Mouse (Mus musculus): Measurements from ENCODE around the gene Ntn4. TPM values are rescaled to one million over a fixed set of nuclear protein-coding genes. Genes with fewer than 3 reads are reported as not detected.
A peak's percentile ranks its signal among the peaks of the same experiment; 100 is the strongest.

Gene Ntn4
- polyA plus RNA-seq, 1 experiment from 2014 or later: 0.76 TPM

DNA sequence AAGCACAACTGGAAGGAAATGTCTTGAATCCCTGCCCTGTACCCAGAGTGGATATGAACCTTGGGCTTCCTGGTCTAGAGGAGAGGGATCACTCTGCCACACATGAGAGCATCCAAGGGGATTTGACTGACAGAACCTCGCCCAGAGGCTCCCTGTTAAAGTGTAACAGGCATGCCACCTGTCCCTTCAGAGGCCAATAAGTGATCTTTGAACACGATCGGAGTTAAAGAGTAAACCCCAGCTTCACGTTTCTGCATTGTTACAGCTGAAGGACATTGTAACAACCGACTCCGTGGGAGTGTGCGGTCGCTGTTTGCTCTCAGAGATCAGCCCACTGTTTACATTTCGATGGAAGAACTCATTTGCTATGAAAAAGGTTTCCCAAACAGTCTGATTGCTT, 16.8 kb upstream of the Ntn4 start:
- ATAC-seq (ENCODE audit: insufficient read depth) (no peak), DNase-seq (no peak)
- no peak for TF ChIP-seq CTCF (IDR thresholded peaks at IDR 0.05; ENCODE audit: low read depth)
- WGBS: 23% methylated on average over 9 of the region's 9 CpGs
- H3K4me1 ChIP-seq (ENCODE audit: insufficient read depth): no peaks in the 10 kb centered on the region
- no peaks in the 10 kb centered on the region for H3K27me3 ChIP-seq (ENCODE audit: insufficient read depth, low read length)
- no peak overlapping the region for H3K9ac ChIP-seq
- H3K4me3 ChIP-seq (ENCODE audit: low read depth, low read length): no peak overlapping the region
- no peak overlapping the region for H3K27ac ChIP-seq (ENCODE audit: low read depth)
- H3K4me2 ChIP-seq: peak overlapping the region; percentile 44
- H3K9me3 ChIP-seq (ENCODE audit: low read depth, low read length): no peaks in the 10 kb centered on the region
- H3K36me3 ChIP-seq (ENCODE audit: insufficient read depth): no peaks in the 10 kb centered on the region

DNA sequence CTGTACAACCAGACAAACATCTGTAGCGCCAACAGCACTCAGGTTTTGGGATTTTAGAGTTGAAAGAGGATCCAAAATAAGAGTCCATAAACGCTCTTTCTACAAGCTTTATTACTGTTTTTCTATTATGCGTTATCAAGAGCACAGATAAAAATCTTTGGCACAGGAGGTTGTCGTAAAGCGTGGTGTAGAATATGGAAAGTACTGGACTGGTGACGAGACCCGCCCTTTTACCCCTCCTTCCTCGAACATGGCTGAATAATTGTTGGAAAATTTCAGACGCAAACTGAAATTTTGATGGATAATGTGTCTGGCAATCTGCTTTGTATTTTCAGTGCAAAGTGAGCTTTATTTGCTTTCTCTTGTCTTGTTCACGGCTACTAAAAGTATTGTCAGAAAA, 16.3 kb upstream of the Ntn4 start:
- 33% methylated on average over 10 of the region's 10 CpGs for WGBS
- Histone ChIP-seq H3K9ac (no peak overlapping the region), H3K9me3 (ENCODE audit: low read depth, low read length) (no peaks in the 10 kb centered on the region), H3K4me1 (ENCODE audit: insufficient read depth) (no peaks in the 10 kb centered on the region), H3K4me3 (ENCODE audit: low read depth, low read length) (no peak overlapping the region), H3K27me3 (ENCODE audit: insufficient read depth, low read length) (no peaks in the 10 kb centered on the region), H3K36me3 (ENCODE audit: insufficient read depth) (no peaks in the 10 kb centered on the region), H3K4me2 (peak overlapping the region; percentile 44), H3K27ac (ENCODE audit: low read depth) (no peak overlapping the region)
- TF ChIP-seq CTCF (IDR thresholded peaks at IDR 0.05; ENCODE audit: low read depth): no peak
- ATAC-seq (ENCODE audit: insufficient read depth) (no peak), DNase-seq (no peak)

DNA sequence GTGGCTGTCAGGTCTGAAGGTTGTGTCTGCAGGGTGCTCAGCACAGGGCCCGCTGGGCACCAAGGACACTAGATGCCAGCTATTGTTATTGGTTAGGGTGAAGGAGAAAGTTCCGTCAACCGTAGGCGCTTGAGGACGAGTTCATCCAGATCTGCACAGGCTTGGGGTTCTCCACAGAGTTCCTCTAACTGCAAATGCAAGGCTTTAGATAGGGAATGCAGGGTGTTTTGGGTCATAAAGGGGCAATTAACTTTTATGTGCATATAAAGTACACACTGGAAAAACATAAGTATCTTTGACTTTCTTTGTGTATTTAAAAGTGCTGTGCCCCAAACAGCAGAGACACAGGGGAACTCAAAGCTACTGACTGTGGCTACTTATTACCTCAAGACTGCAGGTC, 10.2 kb upstream of the Ntn4 start:
- WGBS: 90% methylated on average over 5 of the region's 5 CpGs
- H3K36me3 ChIP-seq (ENCODE audit: insufficient read depth): no peaks in the 10 kb centered on the region
- H3K4me3 ChIP-seq (ENCODE audit: low read depth, low read length): no peak overlapping the region
- TF ChIP-seq CTCF (IDR thresholded peaks at IDR 0.05; ENCODE audit: low read depth): no peak
- H3K4me2 ChIP-seq: no peak overlapping the region
- no peak overlapping the region for H3K27ac ChIP-seq (ENCODE audit: low read depth)
- no peak overlapping the region for H3K9ac ChIP-seq
- H3K9me3 ChIP-seq (ENCODE audit: low read depth, low read length): no peaks in the 10 kb centered on the region
- H3K27me3 ChIP-seq (ENCODE audit: insufficient read depth, low read length): no peaks in the 10 kb centered on the region
- ATAC-seq (ENCODE audit: insufficient read depth) (no peak), DNase-seq (no peak)
- H3K4me1 ChIP-seq (ENCODE audit: insufficient read depth): no peaks in the 10 kb centered on the region

- Histone ChIP-seq H3K27me3 (ENCODE audit: insufficient read depth, low read length) (no peaks in the 10 kb centered on the region), H3K4me3 (ENCODE audit: low read depth, low read length) (no peak overlapping the region), H3K9me3 (ENCODE audit: low read depth, low read length) (no peaks in the 10 kb centered on the region), H3K4me2 (no peak overlapping the region), H3K4me1 (ENCODE audit: insufficient read depth) (no peaks in the 10 kb centered on the region), H3K9ac (no peak overlapping the region), H3K36me3 (ENCODE audit: insufficient read depth) (no peaks in the 10 kb centered on the region), H3K27ac (ENCODE audit: low read depth) (no peak overlapping the region)
- ATAC-seq (ENCODE audit: insufficient read depth) (no peak), DNase-seq (no peak)
- TF ChIP-seq CTCF (IDR thresholded peaks at IDR 0.05; ENCODE audit: low read depth): no peak
- WGBS: 67% methylated on average over 4 of the region's 4 CpGs
Observed at GRCm38 (mm10) chr10:93632086-93632485, 8.4 kb upstream of the Ntn4 start.

GRCm38 (mm10) chr10:93633563-93633962, 6.9 kb upstream of the Ntn4 start:
- peaks cover 5% of the 10 kb centered on the region; the same call in 1 of the 2 replicates for H3K27me3 ChIP-seq (ENCODE audit: insufficient read depth, low read length)

GRCm38 (mm10) chr10:93633971-93634370, 6.5 kb upstream of the Ntn4 start:
- no peak overlapping the region for H3K4me3 ChIP-seq (ENCODE audit: low read depth, low read length)
- H3K4me1 ChIP-seq (ENCODE audit: insufficient read depth): no peaks in the 10 kb centered on the region
- TF ChIP-seq CTCF (IDR thresholded peaks at IDR 0.05; ENCODE audit: low read depth): no peak
- no peak for ATAC-seq (ENCODE audit: insufficient read depth)
- no peaks in the 10 kb centered on the region for H3K36me3 ChIP-seq (ENCODE audit: insufficient read depth)
- H3K27ac ChIP-seq (ENCODE audit: low read depth): no peak overlapping the region
- peaks cover 9% of the 10 kb centered on the region; the same call in 1 of the 2 replicates for H3K27me3 ChIP-seq (ENCODE audit: insufficient read depth, low read length)
- no peaks in the 10 kb centered on the region for H3K9me3 ChIP-seq (ENCODE audit: low read depth, low read length)
- H3K9ac ChIP-seq: no peak overlapping the region
- H3K4me2 ChIP-seq: no peak overlapping the region
- WGBS: 92% methylated on average over 2 of the region's 2 CpGs
- no peak for DNase-seq

More at GRCm38 (mm10) chr10:93633563-93633962, 6.9 kb upstream of the Ntn4 start:
- no peaks in the 10 kb centered on the region for H3K36me3 ChIP-seq (ENCODE audit: insufficient read depth)
- H3K4me1 ChIP-seq (ENCODE audit: insufficient read depth): no peaks in the 10 kb centered on the region
- 81% methylated on average over 5 of the region's 5 CpGs for WGBS
- ATAC-seq (ENCODE audit: insufficient read depth): no peak
- no peak overlapping the region for H3K4me2 ChIP-seq
- TF ChIP-seq CTCF (IDR thresholded peaks at IDR 0.05; ENCODE audit: low read depth): no peak
- no peak for DNase-seq
- H3K27ac ChIP-seq (ENCODE audit: low read depth): no peak overlapping the region
- no peak overlapping the region for H3K9ac ChIP-seq
- no peaks in the 10 kb centered on the region for H3K9me3 ChIP-seq (ENCODE audit: low read depth, low read length)
- no peak overlapping the region for H3K4me3 ChIP-seq (ENCODE audit: low read depth, low read length)

GRCm38 (mm10) chr10:93635941-93636340, 4.5 kb upstream of the Ntn4 start:
- no peak overlapping the region for H3K4me3 ChIP-seq (ENCODE audit: low read depth, low read length)
- no peak for TF ChIP-seq CTCF (IDR thresholded peaks at IDR 0.05; ENCODE audit: low read depth)
- ATAC-seq (ENCODE audit: insufficient read depth): no peak
- 42% methylated on average over 9 of the region's 9 CpGs for WGBS
- H3K9ac ChIP-seq: no peak overlapping the region
- no peaks in the 10 kb centered on the region for H3K36me3 ChIP-seq (ENCODE audit: insufficient read depth)
- no peaks in the 10 kb centered on the region for H3K4me1 ChIP-seq (ENCODE audit: insufficient read depth)
- no peak overlapping the region for H3K4me2 ChIP-seq
- no peak for DNase-seq
- H3K27ac ChIP-seq (ENCODE audit: low read depth): no peak overlapping the region
- peaks cover 24% of the 10 kb centered on the region for H3K27me3 ChIP-seq (ENCODE audit: insufficient read depth, low read length)
- H3K9me3 ChIP-seq (ENCODE audit: low read depth, low read length): no peaks in the 10 kb centered on the region

Data from lung, embryonic 14.5 days (tissue).